Mouse (Mus musculus): ENCODE measurements around the gene Tmbim4. TPM values are rescaled to one million over a fixed set of nuclear protein-coding genes. Genes with fewer than 3 reads are reported as not detected.
"Not testable (repeated sequence)": the region's sequence is repeated elsewhere in the genome, so short reads cannot be mapped to it uniquely, and the experiment has no call there.

Tmbim4 gene
- polyA plus RNA-seq, 1 experiment from 2014 or later: 74.8 TPM

- ATAC-seq (ENCODE audit: low FRiP score, low read depth): 0 out of 2 replicates have a peak, but pooled peaks have one; percentile 41
Measured at GRCm38 (mm10) chr10:120201961-120202402, 592 bp downstream of the Tmbim4 start, which contains the start of gene Irak3. Irak3 (minus strand) TSS chr10:120202130.

DNA sequence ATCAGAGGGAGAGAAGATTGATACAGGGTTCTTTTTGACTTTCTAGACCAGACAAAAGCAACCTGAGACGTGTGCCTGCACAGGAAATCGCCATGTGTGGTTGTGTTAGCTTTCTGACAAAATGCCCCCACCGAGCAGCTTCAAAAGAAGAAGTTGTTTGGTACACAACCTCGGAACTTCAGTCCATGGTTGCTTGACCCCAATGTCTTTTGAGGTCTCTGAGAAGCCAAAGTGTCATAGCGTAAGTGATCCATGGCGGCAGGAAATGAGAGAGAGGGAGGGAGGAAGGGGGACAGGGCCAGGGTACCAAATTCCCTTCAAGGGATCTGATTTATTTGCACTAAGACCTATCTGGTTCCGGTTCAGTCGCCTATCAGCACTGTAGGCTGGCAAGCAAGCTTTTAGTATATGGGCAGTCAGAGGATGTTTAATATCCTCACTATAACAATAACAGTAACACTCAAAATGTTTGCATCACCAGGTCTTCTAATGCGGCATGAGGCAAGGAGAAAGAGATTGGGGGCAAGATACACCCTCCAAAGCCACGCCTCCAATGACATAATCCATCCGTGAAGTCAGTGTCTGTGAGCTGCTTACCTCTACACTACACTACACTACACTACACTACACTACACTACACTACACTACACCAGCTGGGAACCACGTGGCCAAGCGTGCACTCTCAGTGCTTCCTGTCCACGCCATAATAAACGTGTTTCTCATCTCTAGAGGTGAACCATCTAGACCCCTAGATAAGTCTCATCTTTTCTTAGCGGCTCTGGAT lies 1.3 kb downstream of the Tmbim4 start:
- peaks cover 10% of the 10 kb centered on the region for H3K4me1 ChIP-seq
- H3K4me2 ChIP-seq (replicated peaks): no peak overlapping the region
- H3K9me3 ChIP-seq: no peaks in the 10 kb centered on the region
- no peak overlapping the region for H3K4me3 ChIP-seq
- WGBS: 75% methylated on average over 16 of the region's 16 CpGs
- H3K27ac ChIP-seq (replicated peaks): no peak overlapping the region
- no peaks in the 10 kb centered on the region for H3K36me3 ChIP-seq
- no peak overlapping the region for H3K9ac ChIP-seq (replicated peaks)
- peaks cover 36% of the 10 kb centered on the region for H3K27me3 ChIP-seq
- ATAC-seq (ENCODE audit: low FRiP score, low read depth): no peak

More at GRCm38 (mm10) chr10:120201961-120202402, 592 bp downstream of the Tmbim4 start, which contains the start of gene Irak3:
- H3K4me2 ChIP-seq (replicated peaks): peak within 1 kb of the TSS; percentile 81
- no peaks in the 10 kb centered on the region for H3K36me3 ChIP-seq
- 3% methylated on average over 13 of the region's 13 CpGs for WGBS
- peaks cover 42% of the 10 kb centered on the region for H3K27me3 ChIP-seq
- H3K9ac ChIP-seq (replicated peaks): peak within 1 kb of the TSS; percentile 32; the same call in 1 of the 2 replicates
- no peaks in the 10 kb centered on the region for H3K9me3 ChIP-seq
- peak within 1 kb of the TSS; percentile 52 for H3K4me3 ChIP-seq
- no peak within 1 kb of the TSS for H3K27ac ChIP-seq (replicated peaks)
- peaks cover 10% of the 10 kb centered on the region for H3K4me1 ChIP-seq

DNA sequence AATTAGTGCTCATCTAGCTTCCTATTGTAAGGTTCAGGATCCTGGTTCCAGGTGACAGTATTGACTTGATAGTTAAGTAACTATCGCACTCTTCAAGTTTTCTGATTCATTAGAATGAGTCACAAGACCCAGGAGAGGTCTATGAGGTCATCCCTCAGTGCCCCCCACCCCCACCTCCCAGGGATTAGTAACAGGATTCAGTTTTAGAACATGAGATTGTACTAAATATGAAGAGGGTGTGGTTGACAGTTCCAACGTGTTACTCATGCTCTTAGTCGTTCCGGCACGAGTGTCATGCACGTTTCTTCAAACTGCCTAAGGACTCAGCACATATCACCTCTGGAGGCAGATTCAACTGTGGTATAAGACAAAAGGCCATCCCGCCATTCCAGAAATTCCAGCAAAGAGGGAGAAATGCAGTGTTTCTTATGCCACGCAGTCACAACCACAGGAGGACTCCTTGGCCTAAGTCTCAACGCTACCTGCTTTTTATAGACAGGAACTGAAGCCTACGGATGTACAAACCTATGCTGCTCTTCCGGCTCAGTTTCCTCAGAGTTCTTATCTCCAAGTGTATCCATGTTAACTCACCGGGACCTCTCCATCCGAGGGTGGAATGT lies 3.3 kb downstream of the Tmbim4 start:
- H3K9ac ChIP-seq (replicated peaks): no peak overlapping the region
- H3K27ac ChIP-seq (replicated peaks): no peak overlapping the region
- H3K36me3 ChIP-seq: no peaks in the 10 kb centered on the region
- WGBS: 86% methylated on average over 13 of the region's 13 CpGs
- H3K4me2 ChIP-seq (replicated peaks): no peak overlapping the region
- no peak for ATAC-seq (ENCODE audit: low FRiP score, low read depth)
- no peak overlapping the region for H3K4me3 ChIP-seq
- no peaks in the 10 kb centered on the region for H3K9me3 ChIP-seq
- H3K27me3 ChIP-seq: peaks cover 33% of the 10 kb centered on the region
- peaks cover 14% of the 10 kb centered on the region for H3K4me1 ChIP-seq

DNA sequence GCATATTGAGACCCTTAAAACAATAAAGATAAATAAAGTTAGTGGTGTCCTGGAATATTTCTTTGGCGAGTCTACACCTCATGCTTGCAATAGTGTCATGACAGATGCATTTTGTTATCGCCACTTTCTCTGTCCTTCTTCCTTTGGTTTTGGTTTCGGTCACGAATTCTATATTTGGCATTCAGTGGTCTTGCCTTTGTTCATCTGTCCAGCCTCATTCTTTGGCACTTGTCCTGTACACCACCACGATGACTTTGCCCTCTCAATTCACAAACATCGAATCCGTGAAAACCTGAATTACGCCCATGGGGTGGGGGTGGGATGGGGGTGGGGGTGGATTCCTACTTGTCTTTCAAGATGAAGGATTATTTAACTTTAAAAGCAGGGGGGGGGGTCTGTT lies 6.6 kb downstream of the Tmbim4 start:
- no peak overlapping the region for H3K27ac ChIP-seq (replicated peaks)
- H3K4me3 ChIP-seq: no peak overlapping the region
- H3K4me1 ChIP-seq: peaks cover 9% of the 10 kb centered on the region
- ATAC-seq (ENCODE audit: low FRiP score, low read depth): no peak
- no peak overlapping the region for H3K9ac ChIP-seq (replicated peaks)
- peaks cover 7% of the 10 kb centered on the region for H3K9me3 ChIP-seq
- 0 out of 2 replicates have a peak, but pooled peaks cover 5% of the 10 kb centered on the region for H3K36me3 ChIP-seq
- H3K4me2 ChIP-seq (replicated peaks): no peak overlapping the region
- 88% methylated on average over 8 of the region's 8 CpGs for WGBS
- H3K27me3 ChIP-seq: peaks cover 9% of the 10 kb centered on the region

DNA sequence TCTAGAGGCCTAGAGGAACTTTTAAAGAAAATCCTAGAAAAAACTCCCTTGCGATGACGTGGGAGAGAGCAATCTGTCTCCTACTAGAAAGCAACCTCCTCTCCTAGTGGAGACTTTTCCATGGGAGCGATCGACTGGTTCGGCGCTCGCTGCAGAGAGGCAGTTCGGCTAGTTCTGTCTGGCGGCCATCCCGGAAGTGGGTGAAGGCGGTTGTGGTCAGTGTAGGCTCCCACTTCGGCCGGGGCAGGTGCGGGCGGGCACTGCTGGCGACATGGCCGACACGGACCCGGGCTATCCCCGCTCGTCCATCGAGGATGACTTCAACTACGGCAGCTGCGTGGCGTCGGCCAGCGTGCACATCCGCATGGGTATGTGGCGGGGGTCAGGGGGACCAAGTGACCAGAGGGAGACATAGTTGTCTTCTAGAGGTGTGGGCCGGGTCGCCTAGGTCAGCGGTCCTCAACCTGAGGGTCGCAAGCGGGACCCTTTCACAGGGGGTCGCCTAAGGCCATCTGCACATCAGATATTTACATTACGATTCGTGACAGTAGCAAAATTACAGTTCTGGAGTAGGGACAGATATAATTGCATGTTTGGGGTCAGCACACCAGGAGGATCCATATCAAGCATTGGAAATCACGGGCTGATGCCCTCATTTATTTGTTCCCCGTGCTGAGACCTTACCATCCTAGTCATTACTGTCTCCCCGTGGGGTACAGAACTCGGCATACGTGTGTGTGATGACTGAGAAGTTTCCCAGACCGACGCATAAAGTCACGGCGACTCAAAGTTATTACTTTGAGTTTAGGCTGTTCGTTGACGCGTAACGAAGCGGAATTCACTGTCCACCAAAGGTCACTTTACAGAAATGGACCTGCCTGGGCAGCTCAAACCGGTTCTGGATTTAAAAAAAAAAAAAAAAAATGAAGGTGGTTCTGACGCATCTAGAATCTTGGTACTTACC lies 7.5 kb downstream of the Tmbim4 start:
- 5% methylated on average over 53 of the region's 53 CpGs for WGBS
- peak; percentile 94 for ATAC-seq (ENCODE audit: low FRiP score, low read depth)
- no peak overlapping the region for H3K27ac ChIP-seq (replicated peaks)
- H3K4me3 ChIP-seq: peak overlapping the region; percentile 96
- H3K4me2 ChIP-seq (replicated peaks): peak overlapping the region; percentile 71
- peaks cover 9% of the 10 kb centered on the region for H3K4me1 ChIP-seq
- H3K9me3 ChIP-seq: peaks cover 7% of the 10 kb centered on the region
- peaks cover 8% of the 10 kb centered on the region for H3K27me3 ChIP-seq
- H3K9ac ChIP-seq (replicated peaks): peak overlapping the region; percentile 83
- H3K36me3 ChIP-seq: 0 out of 2 replicates have a peak, but pooled peaks cover 5% of the 10 kb centered on the region

- Histone ChIP-seq H3K36me3 (0 out of 2 replicates have a peak, but pooled peaks cover 5% of the 10 kb centered on the region), H3K27ac (replicated peaks) (no peak overlapping the region), H3K4me2 (replicated peaks) (peak overlapping the region; percentile 71), H3K27me3 (peaks cover 8% of the 10 kb centered on the region), H3K4me1 (peaks cover 9% of the 10 kb centered on the region), H3K9me3 (peaks cover 7% of the 10 kb centered on the region), H3K9ac (replicated peaks) (0 out of 2 replicates have a peak overlapping the region, but pooled peaks have one; percentile 83), H3K4me3 (peak overlapping the region; percentile 96)
- WGBS: 74% methylated on average over 6 of the region's 6 CpGs
- no peak for ATAC-seq (ENCODE audit: low FRiP score, low read depth)
Measured at GRCm38 (mm10) chr10:120209539-120209925, 8.1 kb downstream of the Tmbim4 start.

DNA sequence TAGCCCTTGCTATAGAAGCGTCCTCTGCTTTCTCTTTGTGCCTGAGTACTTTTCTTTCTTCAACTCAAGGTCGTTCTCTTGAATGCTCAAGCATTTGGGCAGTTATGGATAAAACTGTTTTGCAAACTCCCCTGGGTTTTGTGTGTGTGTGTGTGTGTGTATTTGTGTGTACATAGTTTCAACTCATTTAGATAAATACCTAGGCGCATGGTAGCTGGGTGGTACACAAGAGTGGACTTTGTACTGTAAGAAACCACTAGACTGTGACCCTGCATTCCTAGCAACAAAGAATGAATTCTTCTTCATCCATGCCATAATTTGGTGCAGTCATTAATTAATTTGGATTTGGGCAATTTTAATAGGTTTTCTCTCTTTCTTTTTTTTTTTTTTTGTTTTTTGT lies 8.7 kb downstream of the Tmbim4 start:
- Histone ChIP-seq H3K4me1 (peaks cover 9% of the 10 kb centered on the region), H3K9ac (replicated peaks) (no peak overlapping the region), H3K4me2 (replicated peaks) (no peak overlapping the region), H3K27ac (replicated peaks) (no peak overlapping the region), H3K27me3 (peaks cover 8% of the 10 kb centered on the region), H3K4me3 (0 out of 2 replicates have a peak overlapping the region, but pooled peaks have one; percentile 96), H3K9me3 (peaks cover 7% of the 10 kb centered on the region), H3K36me3 (0 out of 2 replicates have a peak, but pooled peaks cover 5% of the 10 kb centered on the region)
- 90% methylated on average over 3 of the region's 3 CpGs for WGBS
- no peak for ATAC-seq (ENCODE audit: low FRiP score, low read depth)

DNA sequence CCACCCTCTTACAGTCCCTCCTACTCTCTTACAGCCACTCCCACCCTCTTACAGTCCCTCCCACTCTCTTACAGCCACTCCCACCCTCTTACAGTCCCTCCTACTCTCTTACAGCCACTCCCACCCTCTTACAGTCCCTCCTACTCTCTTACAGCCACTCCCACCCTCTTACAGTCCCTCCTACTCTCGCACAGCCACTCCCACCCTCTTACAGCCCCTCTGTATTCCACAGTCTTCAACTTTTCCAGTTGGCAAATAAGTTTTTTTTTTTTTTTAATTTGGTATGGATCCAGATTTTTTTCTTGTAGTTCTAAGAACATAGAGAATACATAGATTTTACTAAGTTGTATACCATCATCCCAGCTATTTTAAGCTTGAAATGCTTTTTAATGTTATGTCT lies 15.7 kb downstream of the Tmbim4 start:
- not testable (repeated sequence) for H3K4me3 ChIP-seq; H3K9me3 ChIP-seq; H3K27me3 ChIP-seq; ATAC-seq (ENCODE audit: low FRiP score, low read depth); H3K4me1 ChIP-seq; H3K9ac ChIP-seq (replicated peaks); H3K4me2 ChIP-seq (replicated peaks); H3K27ac ChIP-seq (replicated peaks)
- peaks cover 12% of the 10 kb centered on the region for H3K36me3 ChIP-seq
- WGBS: 81% methylated on average over 1 of the region's 1 CpGs

- H3K4me2 ChIP-seq (replicated peaks): no peak overlapping the region
- no peaks in the 10 kb centered on the region for H3K9me3 ChIP-seq
- H3K36me3 ChIP-seq: peaks cover 12% of the 10 kb centered on the region
- H3K4me1 ChIP-seq: no peaks in the 10 kb centered on the region
- H3K9ac ChIP-seq (replicated peaks): no peak overlapping the region
- no peak overlapping the region for H3K27ac ChIP-seq (replicated peaks)
- no peak for ATAC-seq (ENCODE audit: low FRiP score, low read depth)
- H3K4me3 ChIP-seq: no peak overlapping the region
- WGBS: 95% methylated on average over 10 of the region's 10 CpGs
- no peaks in the 10 kb centered on the region for H3K27me3 ChIP-seq
Measured at GRCm38 (mm10) chr10:120218996-120219395, 17.6 kb downstream of the Tmbim4 start.

GRCm38 (mm10) chr10:120219578-120220359 lies 18.4 kb downstream of the Tmbim4 start:
- H3K36me3 ChIP-seq: peaks cover 17% of the 10 kb centered on the region
- no peak overlapping the region for H3K4me2 ChIP-seq (replicated peaks)
- no peak for ATAC-seq (ENCODE audit: low FRiP score, low read depth)
- H3K27ac ChIP-seq (replicated peaks): no peak overlapping the region
- H3K9ac ChIP-seq (replicated peaks): no peak overlapping the region
- no peak overlapping the region for H3K4me3 ChIP-seq
- H3K27me3 ChIP-seq: no peaks in the 10 kb centered on the region
- no peaks in the 10 kb centered on the region for H3K4me1 ChIP-seq
- no peaks in the 10 kb centered on the region for H3K9me3 ChIP-seq
- WGBS: 85% methylated on average over 14 of the region's 14 CpGs

DNA sequence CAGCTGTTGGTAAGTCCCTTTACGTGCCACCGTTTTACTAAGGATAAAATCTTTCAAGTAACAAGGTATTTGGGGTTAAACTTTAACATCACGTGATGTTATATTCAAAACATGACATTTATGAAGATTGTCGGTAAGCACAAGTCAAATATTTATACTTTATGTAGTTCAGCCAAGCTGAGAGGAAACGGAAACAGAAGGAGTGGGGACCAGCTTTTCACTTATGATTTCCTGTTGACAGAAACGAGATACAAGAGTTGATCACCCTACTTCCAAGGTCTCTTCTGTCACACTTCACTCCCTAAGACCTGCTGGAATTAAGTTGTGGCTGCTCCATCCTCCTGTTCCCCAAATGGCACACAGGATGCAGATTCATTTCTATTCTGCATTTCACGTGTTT lies 19.4 kb downstream of the Tmbim4 start:
- no peak for ATAC-seq (ENCODE audit: low FRiP score, low read depth)
- 91% methylated on average over 7 of the region's 7 CpGs for WGBS

More for the DNA sequence above, 19.4 kb downstream of the Tmbim4 start:
- no peaks in the 10 kb centered on the region for H3K27me3 ChIP-seq
- no peak overlapping the region for H3K4me3 ChIP-seq
- H3K36me3 ChIP-seq: peaks cover 17% of the 10 kb centered on the region
- no peak overlapping the region for H3K9ac ChIP-seq (replicated peaks)
- H3K4me2 ChIP-seq (replicated peaks): no peak overlapping the region
- no peaks in the 10 kb centered on the region for H3K9me3 ChIP-seq
- no peak overlapping the region for H3K27ac ChIP-seq (replicated peaks)
- no peaks in the 10 kb centered on the region for H3K4me1 ChIP-seq

Data from midbrain, embryonic 12.5 days (tissue).